Mouse (Mus musculus): ENCODE data around the gene Gnb1l. TPM values are rescaled to one million over a fixed set of nuclear protein-coding genes. Genes with fewer than 3 reads are reported as not detected.

Gnb1l gene
- 0.89 TPM for polyA plus RNA-seq (2015; fragmentation: Illumina TruSeq; extraction: RNeasy Lipid Tissue Mini Kit (QIAGEN cat#74804); ENCODE audit: insufficient read depth, low read depth, low replicate concordance)

DNA sequence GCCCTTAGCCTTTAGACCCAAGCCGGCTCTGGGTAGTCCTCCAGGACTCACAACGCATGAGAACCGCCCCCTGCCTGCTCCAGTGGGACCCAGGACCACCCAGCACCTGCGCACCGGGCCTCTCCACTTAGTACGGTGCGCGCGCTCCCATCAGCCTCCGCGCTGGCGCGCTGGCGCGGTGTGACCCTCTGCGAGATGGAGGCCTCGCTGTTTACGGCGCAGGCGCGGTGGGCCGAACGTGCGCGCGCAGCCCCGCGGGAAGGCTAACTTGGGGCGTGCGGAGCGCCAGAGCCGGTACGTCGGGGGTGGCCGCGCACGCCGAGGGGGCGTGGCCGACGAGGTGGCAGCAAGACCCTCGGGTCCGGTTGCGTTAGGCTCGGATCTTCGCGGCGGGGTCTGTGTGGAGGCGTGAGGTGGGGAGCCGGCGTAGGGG lies at the start of gene Gnb1l, which contains the start of gene Rtl10:
Gene Gnb1l, plus strand, starts transcription at position 156 of the 433 bp plus-strand sequence.
Gene Rtl10, plus strand, starts transcription at position 344 of the 433 bp plus-strand sequence.

DNA sequence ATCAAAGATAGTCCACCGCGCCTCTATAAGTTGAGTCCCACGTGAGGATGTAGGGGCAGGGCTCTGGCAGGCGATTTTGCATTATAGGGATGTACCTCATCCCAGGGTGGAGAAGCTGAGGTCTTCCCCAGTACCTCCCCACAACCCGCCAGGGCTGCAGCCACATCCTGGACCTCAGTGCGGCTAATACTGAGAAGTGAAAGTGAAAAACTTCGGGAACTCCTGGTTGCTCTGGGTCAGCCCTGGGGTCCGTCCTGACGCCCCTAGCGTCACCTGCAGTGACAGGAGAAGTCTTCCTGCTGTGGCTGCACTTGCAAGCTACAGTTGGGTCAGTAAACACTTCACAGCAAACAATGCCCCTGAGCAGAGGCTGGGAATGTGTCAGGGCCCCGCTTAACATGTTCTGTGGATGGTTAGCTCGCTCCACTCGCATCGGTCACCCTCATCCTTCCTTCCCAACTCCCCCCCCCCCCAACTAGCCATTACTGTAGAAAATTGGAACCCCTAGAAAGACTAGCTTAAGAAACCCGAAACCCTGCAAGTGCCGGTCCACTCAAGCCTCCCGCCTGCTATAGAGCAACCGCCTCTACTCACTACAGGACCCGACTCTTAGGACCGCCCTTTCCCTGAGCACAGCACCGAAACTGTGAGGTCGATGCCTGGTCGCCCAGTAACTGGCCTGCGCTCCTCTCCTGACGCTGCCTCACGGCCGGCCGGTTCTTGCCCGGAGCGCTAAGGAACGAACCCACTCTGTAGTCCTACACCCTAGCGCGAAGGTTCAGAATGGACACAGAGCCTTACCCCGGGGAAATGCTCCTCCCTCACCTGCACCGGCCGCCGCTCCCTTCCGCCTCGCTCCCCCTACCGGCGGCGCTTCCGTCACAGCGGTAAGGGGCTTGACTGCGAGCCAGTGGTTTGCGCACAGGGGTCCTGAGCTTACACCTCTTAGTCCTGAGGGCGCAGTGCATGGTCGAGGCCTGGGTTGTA lies 91.6 kb downstream of the Gnb1l start, which contains the start of gene Tbx1:
Gene Tbx1, minus strand, starts transcription at position 868 of the 987 bp plus-strand sequence.

Other genes starting within 250 kb of the Gnb1l start
- 17.3 TPM for gene Ranbp1, start 250.0 kb upstream of the Gnb1l start, polyA plus RNA-seq (2015; fragmentation: Illumina TruSeq; extraction: RNeasy Lipid Tissue Mini Kit (QIAGEN cat#74804); ENCODE audit: insufficient read depth, low read depth, low replicate concordance)
- not detected for gene Gm49776, start 240.4 kb upstream of the Gnb1l start, polyA plus RNA-seq (2015; fragmentation: Illumina TruSeq; extraction: RNeasy Lipid Tissue Mini Kit (QIAGEN cat#74804); ENCODE audit: insufficient read depth, low read depth, low replicate concordance)
- 5.9 TPM for gene Dgcr8, start 209.5 kb upstream of the Gnb1l start, polyA plus RNA-seq (2015; fragmentation: Illumina TruSeq; extraction: RNeasy Lipid Tissue Mini Kit (QIAGEN cat#74804); ENCODE audit: insufficient read depth, low read depth, low replicate concordance)
- 13.1 TPM for gene Tango2, start 150.6 kb upstream of the Gnb1l start, polyA plus RNA-seq (2015; fragmentation: Illumina TruSeq; extraction: RNeasy Lipid Tissue Mini Kit (QIAGEN cat#74804); ENCODE audit: insufficient read depth, low read depth, low replicate concordance)
- 10.9 TPM for gene Arvcf, start 150.5 kb upstream of the Gnb1l start, polyA plus RNA-seq (2015; fragmentation: Illumina TruSeq; extraction: RNeasy Lipid Tissue Mini Kit (QIAGEN cat#74804); ENCODE audit: insufficient read depth, low read depth, low replicate concordance)
- 7.0 TPM for gene Txnrd2, start 72.3 kb upstream of the Gnb1l start, polyA plus RNA-seq (2015; fragmentation: Illumina TruSeq; extraction: RNeasy Lipid Tissue Mini Kit (QIAGEN cat#74804); ENCODE audit: insufficient read depth, low read depth, low replicate concordance)
- gene Comt, start 71.9 kb upstream of the Gnb1l start, polyA plus RNA-seq (2015; fragmentation: Illumina TruSeq; extraction: RNeasy Lipid Tissue Mini Kit (QIAGEN cat#74804); ENCODE audit: insufficient read depth, low read depth, low replicate concordance) = 18.8 TPM
- gene Rtl10, start 188 bp downstream of the Gnb1l start, polyA plus RNA-seq (2015; fragmentation: Illumina TruSeq; extraction: RNeasy Lipid Tissue Mini Kit (QIAGEN cat#74804); ENCODE audit: insufficient read depth, low read depth, low replicate concordance) = 1.1 TPM
- 0.46 TPM for gene Tbx1, start 92.0 kb downstream of the Gnb1l start, polyA plus RNA-seq (2015; fragmentation: Illumina TruSeq; extraction: RNeasy Lipid Tissue Mini Kit (QIAGEN cat#74804); ENCODE audit: insufficient read depth, low read depth, low replicate concordance)
- 0.81 TPM for gene Gp1bb, start 123.7 kb downstream of the Gnb1l start, polyA plus RNA-seq (2015; fragmentation: Illumina TruSeq; extraction: RNeasy Lipid Tissue Mini Kit (QIAGEN cat#74804); ENCODE audit: insufficient read depth, low read depth, low replicate concordance)
- 4.9 TPM for gene Gm49601, start 127.7 kb downstream of the Gnb1l start, polyA plus RNA-seq (2015; fragmentation: Illumina TruSeq; extraction: RNeasy Lipid Tissue Mini Kit (QIAGEN cat#74804); ENCODE audit: insufficient read depth, low read depth, low replicate concordance)
- 6.8 TPM for gene Sept5, start 131.2 kb downstream of the Gnb1l start, polyA plus RNA-seq (2015; fragmentation: Illumina TruSeq; extraction: RNeasy Lipid Tissue Mini Kit (QIAGEN cat#74804); ENCODE audit: insufficient read depth, low read depth, low replicate concordance)

Measured in pancreas, adult 10 weeks (tissue).